Mouse (Mus musculus): ENCODE data around the gene Scgb1a1. TPM values are rescaled to one million over a fixed set of nuclear protein-coding genes. Genes with fewer than 3 reads are reported as not detected.

Gene Scgb1a1
- polyA plus RNA-seq, 1 experiment from 2014 or later = not detected

DNA sequence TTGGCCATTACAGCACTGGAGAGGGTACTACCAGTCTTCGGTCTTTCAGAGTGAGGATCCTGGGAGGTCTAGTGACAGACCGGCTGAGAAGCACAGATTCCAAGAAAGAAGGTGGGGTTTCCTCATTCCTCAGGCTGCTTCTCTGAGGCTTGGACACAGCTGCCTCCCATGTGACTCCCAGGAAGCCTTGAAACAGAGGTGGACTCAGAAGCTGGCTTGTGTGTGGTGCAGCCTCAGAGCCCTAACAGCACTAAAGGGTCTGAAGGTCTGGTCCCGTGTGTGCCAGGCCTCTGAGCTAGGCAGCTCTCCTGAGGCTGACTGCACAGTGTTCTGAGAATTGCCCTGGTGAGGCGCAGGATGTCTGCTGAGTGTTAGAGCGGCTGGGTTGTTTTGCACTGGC is 18.3 kb upstream of the Scgb1a1 start:
- no peaks in the 10 kb centered on the region for H3K9me3 ChIP-seq (ENCODE audit: control insufficient read depth, low read length)
- H3K9ac ChIP-seq (ENCODE audit: low read depth, low read length) = peak overlapping the region; percentile 9; the same call in 1 of the 2 replicates
- peak overlapping the region; percentile 63 for H3K27ac ChIP-seq (replicated peaks; ENCODE audit: low read depth, low read length)
- H3K4me3 ChIP-seq (ENCODE audit: low read depth, low read length) = no peak overlapping the region
- 16% methylated on average over 3 of the region's 5 CpGs for WGBS
- H3K36me3 ChIP-seq (ENCODE audit: control insufficient read depth, insufficient read depth, low read length) = no peaks in the 10 kb centered on the region
- no peaks in the 10 kb centered on the region for H3K27me3 ChIP-seq (replicated peaks; ENCODE audit: control insufficient read depth, insufficient read depth, low read length)
- no peak overlapping the region for H3K4me2 ChIP-seq (ENCODE audit: low read depth, low read length)
- ATAC-seq (ENCODE audit: low read depth) = peak; percentile 19; the same call in 1 of the 2 replicates
- DNase-seq (ENCODE audit: low spot score) = peak; percentile 58
- H3K4me1 ChIP-seq (ENCODE audit: control insufficient read depth, insufficient read depth, low read length) = peaks cover 29% of the 10 kb centered on the region

GRCm38 (mm10) chr19:9105101-9105685 is 17.4 kb upstream of the Scgb1a1 start:
- no peak overlapping the region; the same call in 1 of the 2 replicates for H3K27ac ChIP-seq (replicated peaks; ENCODE audit: low read depth, low read length)
- no peaks in the 10 kb centered on the region for H3K9me3 ChIP-seq (ENCODE audit: control insufficient read depth, low read length)
- no peaks in the 10 kb centered on the region for H3K27me3 ChIP-seq (replicated peaks; ENCODE audit: control insufficient read depth, insufficient read depth, low read length)
- no peak overlapping the region for H3K4me3 ChIP-seq (ENCODE audit: low read depth, low read length)
- no peaks in the 10 kb centered on the region for H3K36me3 ChIP-seq (ENCODE audit: control insufficient read depth, insufficient read depth, low read length)
- ATAC-seq (ENCODE audit: low read depth) (no peak), DNase-seq (ENCODE audit: low spot score) (peak; percentile 14)
- no peak overlapping the region for H3K4me2 ChIP-seq (ENCODE audit: low read depth, low read length)
- H3K4me1 ChIP-seq (ENCODE audit: control insufficient read depth, insufficient read depth, low read length) = peaks cover 29% of the 10 kb centered on the region
- H3K9ac ChIP-seq (ENCODE audit: low read depth, low read length) = no peak overlapping the region
- 62% methylated on average over 3 of the region's 3 CpGs for WGBS

DNA sequence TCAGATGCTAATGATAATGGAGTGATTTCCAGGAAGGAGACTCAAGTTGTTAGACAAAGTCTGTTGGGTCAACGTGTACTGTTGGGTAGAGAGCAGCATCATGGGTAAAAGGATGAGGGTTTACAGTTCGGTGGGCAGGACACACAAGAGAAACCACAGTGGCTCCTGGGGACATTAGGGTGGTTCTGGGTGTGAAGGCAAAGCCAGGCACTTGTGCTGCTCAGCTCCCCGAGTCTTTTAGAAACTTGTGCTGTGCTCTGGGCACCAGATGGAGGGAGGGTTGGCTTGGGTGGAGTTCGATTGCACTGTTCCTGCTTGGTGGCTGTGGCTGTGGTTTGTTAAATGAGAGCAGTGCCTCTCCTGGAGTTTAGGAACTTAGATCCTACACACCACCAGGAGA is 16.2 kb upstream of the Scgb1a1 start:
- Histone ChIP-seq H3K27me3 (replicated peaks; ENCODE audit: control insufficient read depth, insufficient read depth, low read length) (no peaks in the 10 kb centered on the region), H3K27ac (replicated peaks; ENCODE audit: low read depth, low read length) (no peak overlapping the region), H3K36me3 (ENCODE audit: control insufficient read depth, insufficient read depth, low read length) (no peaks in the 10 kb centered on the region), H3K9me3 (ENCODE audit: control insufficient read depth, low read length) (no peaks in the 10 kb centered on the region), H3K4me3 (ENCODE audit: low read depth, low read length) (no peak overlapping the region), H3K4me1 (ENCODE audit: control insufficient read depth, insufficient read depth, low read length) (peaks cover 29% of the 10 kb centered on the region), H3K4me2 (ENCODE audit: low read depth, low read length) (no peak overlapping the region), H3K9ac (ENCODE audit: low read depth, low read length) (no peak overlapping the region)
- WGBS = 74% methylated on average over 4 of the region's 4 CpGs
- no peak for ATAC-seq (ENCODE audit: low read depth)
- DNase-seq (ENCODE audit: low spot score) = no peak

DNA sequence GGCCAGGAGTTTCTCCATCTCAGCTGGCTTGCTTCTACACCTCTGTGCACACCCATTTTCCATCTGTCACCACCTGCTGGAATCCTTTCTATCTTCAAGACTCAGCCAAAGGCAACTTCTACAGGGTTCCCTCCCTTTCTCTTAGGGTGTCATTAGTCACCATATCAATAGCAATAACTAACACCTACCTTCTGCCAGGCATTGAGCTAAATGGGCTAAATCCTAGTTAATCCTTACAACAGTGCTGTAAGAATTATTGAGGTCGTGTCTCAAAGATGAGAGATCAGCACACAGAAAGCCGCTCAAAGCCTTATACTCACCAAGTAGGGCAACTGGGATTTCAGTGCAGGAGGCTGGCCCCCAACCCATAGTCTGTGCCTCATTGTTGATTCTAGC is 13.3 kb upstream of the Scgb1a1 start:
- no peak for DNase-seq (ENCODE audit: low spot score)

GRCm38 (mm10) chr19:9100297-9101061 is 12.7 kb upstream of the Scgb1a1 start:
- H3K9ac ChIP-seq (ENCODE audit: low read depth, low read length) = no peak overlapping the region
- no peak overlapping the region for H3K27ac ChIP-seq (replicated peaks; ENCODE audit: low read depth, low read length)
- ATAC-seq (ENCODE audit: low read depth) (no peak), DNase-seq (ENCODE audit: low spot score) (no peak)
- 86% methylated on average over 17 of the region's 17 CpGs for WGBS
- no peaks in the 10 kb centered on the region for H3K27me3 ChIP-seq (replicated peaks; ENCODE audit: control insufficient read depth, insufficient read depth, low read length)
- H3K36me3 ChIP-seq (ENCODE audit: control insufficient read depth, insufficient read depth, low read length) = no peaks in the 10 kb centered on the region
- H3K4me2 ChIP-seq (ENCODE audit: low read depth, low read length) = no peak overlapping the region
- H3K9me3 ChIP-seq (ENCODE audit: control insufficient read depth, low read length) = no peaks in the 10 kb centered on the region
- H3K4me3 ChIP-seq (ENCODE audit: low read depth, low read length) = no peak overlapping the region
- peaks cover 8% of the 10 kb centered on the region for H3K4me1 ChIP-seq (ENCODE audit: control insufficient read depth, insufficient read depth, low read length)

More for the DNA sequence above, 13.3 kb upstream of the Scgb1a1 start:
- H3K9ac ChIP-seq (ENCODE audit: low read depth, low read length) = no peak overlapping the region
- H3K4me3 ChIP-seq (ENCODE audit: low read depth, low read length) = no peak overlapping the region
- H3K4me2 ChIP-seq (ENCODE audit: low read depth, low read length) = no peak overlapping the region
- H3K27me3 ChIP-seq (replicated peaks; ENCODE audit: control insufficient read depth, insufficient read depth, low read length) = no peaks in the 10 kb centered on the region
- WGBS = 50% methylated on average over 2 of the region's 2 CpGs
- no peak overlapping the region for H3K27ac ChIP-seq (replicated peaks; ENCODE audit: low read depth, low read length)
- H3K4me1 ChIP-seq (ENCODE audit: control insufficient read depth, insufficient read depth, low read length) = peaks cover 14% of the 10 kb centered on the region
- no peaks in the 10 kb centered on the region for H3K36me3 ChIP-seq (ENCODE audit: control insufficient read depth, insufficient read depth, low read length)
- no peak for ATAC-seq (ENCODE audit: low read depth)
- no peaks in the 10 kb centered on the region for H3K9me3 ChIP-seq (ENCODE audit: control insufficient read depth, low read length)

DNA sequence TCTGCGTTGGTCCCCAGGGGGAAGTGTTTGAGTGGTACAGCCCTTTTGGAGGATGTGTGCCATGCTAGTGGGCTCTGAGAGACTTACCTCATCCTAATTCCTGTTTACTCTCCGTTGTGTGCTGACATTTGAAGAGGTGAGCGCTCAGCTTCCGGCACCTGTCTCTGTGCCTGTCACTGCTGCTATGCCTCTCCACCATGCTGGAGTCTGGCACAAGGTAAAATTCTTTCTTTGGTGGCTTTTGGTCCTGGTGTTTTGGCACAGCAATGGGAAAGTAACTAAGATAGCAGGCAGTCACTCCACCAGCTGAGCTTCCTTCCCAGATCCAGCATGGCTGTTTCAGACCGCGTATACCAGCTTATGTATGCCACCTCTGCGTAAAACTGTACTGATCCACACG is 12.0 kb upstream of the Scgb1a1 start:
- Histone ChIP-seq H3K4me3 (ENCODE audit: low read depth, low read length) (no peak overlapping the region), H3K9me3 (ENCODE audit: control insufficient read depth, low read length) (no peaks in the 10 kb centered on the region), H3K27ac (replicated peaks; ENCODE audit: low read depth, low read length) (no peak overlapping the region), H3K36me3 (ENCODE audit: control insufficient read depth, insufficient read depth, low read length) (no peaks in the 10 kb centered on the region), H3K9ac (ENCODE audit: low read depth, low read length) (no peak overlapping the region), H3K4me1 (ENCODE audit: control insufficient read depth, insufficient read depth, low read length) (peaks cover 1% of the 10 kb centered on the region), H3K27me3 (replicated peaks; ENCODE audit: control insufficient read depth, insufficient read depth, low read length) (no peaks in the 10 kb centered on the region), H3K4me2 (ENCODE audit: low read depth, low read length) (no peak overlapping the region)
- WGBS = 84% methylated on average over 8 of the region's 8 CpGs
- DNase-seq (ENCODE audit: low spot score) = no peak
- ATAC-seq (ENCODE audit: low read depth) = no peak

DNA sequence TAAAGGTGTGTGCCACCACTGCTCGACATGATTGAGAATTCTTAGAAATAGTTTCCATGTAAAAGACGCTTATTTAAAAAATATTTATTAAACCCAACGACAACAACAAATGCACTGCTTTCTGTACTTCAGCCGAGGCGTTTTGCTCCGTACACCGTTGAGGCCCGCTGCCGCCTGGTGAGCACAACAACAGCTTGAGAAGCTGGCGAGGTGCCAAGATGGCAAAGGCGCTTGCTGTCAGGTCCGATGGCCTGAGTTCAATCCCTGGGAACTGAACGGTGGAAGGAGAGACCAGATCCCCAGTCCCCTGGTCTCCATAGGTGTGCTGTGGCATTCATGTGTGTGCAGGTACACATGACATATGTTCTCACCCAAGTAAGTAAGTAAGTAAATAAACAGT is 9.7 kb upstream of the Scgb1a1 start:
- no peaks in the 10 kb centered on the region for H3K4me1 ChIP-seq (ENCODE audit: control insufficient read depth, insufficient read depth, low read length)
- ATAC-seq (ENCODE audit: low read depth) (no peak), DNase-seq (ENCODE audit: low spot score) (no peak)
- H3K27me3 ChIP-seq (replicated peaks; ENCODE audit: control insufficient read depth, insufficient read depth, low read length) = no peaks in the 10 kb centered on the region
- H3K36me3 ChIP-seq (ENCODE audit: control insufficient read depth, insufficient read depth, low read length) = no peaks in the 10 kb centered on the region
- no peaks in the 10 kb centered on the region for H3K9me3 ChIP-seq (ENCODE audit: control insufficient read depth, low read length)
- no peak overlapping the region for H3K27ac ChIP-seq (replicated peaks; ENCODE audit: low read depth, low read length)
- WGBS = 86% methylated on average over 13 of the region's 13 CpGs
- no peak overlapping the region for H3K4me3 ChIP-seq (ENCODE audit: low read depth, low read length)
- H3K9ac ChIP-seq (ENCODE audit: low read depth, low read length) = no peak overlapping the region
- H3K4me2 ChIP-seq (ENCODE audit: low read depth, low read length) = no peak overlapping the region

GRCm38 (mm10) chr19:9095111-9095510 is 7.4 kb upstream of the Scgb1a1 start:
- Histone ChIP-seq H3K27me3 (replicated peaks; ENCODE audit: control insufficient read depth, insufficient read depth, low read length) (no peaks in the 10 kb centered on the region), H3K9ac (ENCODE audit: low read depth, low read length) (no peak overlapping the region), H3K27ac (replicated peaks; ENCODE audit: low read depth, low read length) (no peak overlapping the region), H3K4me2 (ENCODE audit: low read depth, low read length) (no peak overlapping the region), H3K9me3 (ENCODE audit: control insufficient read depth, low read length) (no peaks in the 10 kb centered on the region), H3K36me3 (ENCODE audit: control insufficient read depth, insufficient read depth, low read length) (no peaks in the 10 kb centered on the region), H3K4me3 (ENCODE audit: low read depth, low read length) (no peak overlapping the region), H3K4me1 (ENCODE audit: control insufficient read depth, insufficient read depth, low read length) (no peaks in the 10 kb centered on the region)
- no peak for DNase-seq (ENCODE audit: low spot score)
- ATAC-seq (ENCODE audit: low read depth) = no peak
- WGBS = 62% methylated on average over 5 of the region's 5 CpGs

GRCm38 (mm10) chr19:9090709-9091108 is 3.0 kb upstream of the Scgb1a1 start:
- WGBS = 53% methylated on average over 1 of the region's 2 CpGs
- Histone ChIP-seq H3K4me1 (ENCODE audit: control insufficient read depth, insufficient read depth, low read length) (no peaks in the 10 kb centered on the region), H3K4me3 (ENCODE audit: low read depth, low read length) (no peak overlapping the region), H3K36me3 (ENCODE audit: control insufficient read depth, insufficient read depth, low read length) (no peaks in the 10 kb centered on the region), H3K9ac (ENCODE audit: low read depth, low read length) (no peak overlapping the region), H3K9me3 (ENCODE audit: control insufficient read depth, low read length) (no peaks in the 10 kb centered on the region), H3K27ac (replicated peaks; ENCODE audit: low read depth, low read length) (no peak overlapping the region), H3K27me3 (replicated peaks; ENCODE audit: control insufficient read depth, insufficient read depth, low read length) (no peaks in the 10 kb centered on the region), H3K4me2 (ENCODE audit: low read depth, low read length) (no peak overlapping the region)
- DNase-seq (ENCODE audit: low spot score) (no peak), ATAC-seq (ENCODE audit: low read depth) (no peak)
